Mouse (Mus musculus): Measurements from ENCODE around the gene Scrt2. TPM values are rescaled to one million over a fixed set of nuclear protein-coding genes. Genes with fewer than 3 reads are reported as not detected.

Gene Scrt2
- polyA plus RNA-seq, 1 experiment from 2014 or later = 30.2 TPM

DNA sequence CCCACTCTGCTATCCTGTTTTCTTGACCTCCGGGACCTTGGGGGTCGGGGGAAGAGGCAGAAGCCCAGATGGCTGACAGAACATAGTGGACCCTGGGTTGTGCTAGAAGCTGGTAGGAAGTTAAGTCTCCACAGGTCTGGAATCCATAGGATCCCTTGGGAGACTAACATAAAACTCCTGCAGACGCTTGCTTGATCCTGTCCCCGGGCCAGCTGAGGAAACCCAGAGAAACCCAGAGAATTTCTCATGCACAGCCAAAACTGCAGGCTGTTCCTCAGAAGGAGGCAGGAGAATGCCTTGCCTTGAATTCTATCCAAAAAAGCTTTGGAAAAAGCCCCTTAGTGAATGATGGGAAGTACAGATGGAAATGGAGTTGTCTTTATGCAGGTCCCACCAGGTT is 2.1 kb downstream of the Scrt2 start:
- Histone ChIP-seq H3K9ac (peak overlapping the region; percentile 99), H3K4me3 (peak overlapping the region; percentile 94), H3K36me3 (peaks cover 25% of the 10 kb centered on the region), H3K9me3 (no peaks in the 10 kb centered on the region), H3K27ac (replicated peaks) (peak overlapping the region; percentile 99), H3K27me3 (no peaks in the 10 kb centered on the region), H3K4me1 (replicated peaks) (peaks cover 84% of the 10 kb centered on the region), H3K4me2 (peak overlapping the region; percentile 95)
- no peak for ATAC-seq (ENCODE audit: low read depth)
- 38% methylated on average over 4 of the region's 4 CpGs for WGBS

DNA sequence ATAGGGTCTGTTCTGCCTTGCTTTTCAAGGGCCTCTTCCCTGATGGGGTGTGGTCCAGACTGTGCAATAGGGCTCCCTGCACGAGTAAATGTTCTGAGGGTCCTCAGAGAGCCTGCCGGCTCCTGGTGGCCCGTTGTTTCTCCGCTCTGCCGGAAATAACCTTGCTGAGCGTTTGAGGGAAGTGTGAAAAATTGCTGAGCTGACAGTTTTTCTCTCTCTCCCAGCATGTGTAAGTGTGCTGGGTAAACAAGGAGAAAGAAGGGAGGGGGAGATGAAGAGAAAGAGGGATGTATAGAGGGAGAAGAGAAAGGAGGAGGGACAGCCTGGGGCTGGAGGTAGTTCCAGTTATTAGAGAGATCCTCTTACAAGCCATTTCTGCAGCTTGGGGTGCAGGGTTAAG is 3.0 kb downstream of the Scrt2 start:
- WGBS = 11% methylated on average over 6 of the region's 6 CpGs

DNA sequence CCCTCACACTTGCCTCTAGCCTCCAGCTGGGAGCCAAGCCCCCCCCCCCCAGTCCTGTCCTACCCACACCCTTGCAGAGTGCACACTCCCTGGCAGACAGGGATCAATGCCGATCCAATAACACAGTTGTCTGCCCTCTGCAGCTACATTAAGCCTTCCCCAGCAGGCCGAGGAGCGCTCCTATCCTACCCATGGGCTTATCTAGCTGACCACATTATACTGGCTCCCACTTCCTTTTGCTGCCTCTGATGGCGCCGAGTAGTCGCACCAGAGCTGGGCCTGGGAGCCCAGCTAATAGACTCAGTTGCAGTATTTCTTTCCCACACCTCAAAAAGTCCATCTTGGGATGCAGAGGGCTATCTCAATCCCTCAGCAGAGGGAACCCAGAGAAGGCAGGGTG is 4.1 kb downstream of the Scrt2 start:
- H3K36me3 ChIP-seq = peaks cover 45% of the 10 kb centered on the region
- peak overlapping the region; percentile 99 for H3K9ac ChIP-seq
- H3K4me1 ChIP-seq (replicated peaks) = peaks cover 81% of the 10 kb centered on the region
- H3K27ac ChIP-seq (replicated peaks) = peak overlapping the region; percentile 99
- H3K27me3 ChIP-seq = no peaks in the 10 kb centered on the region
- ATAC-seq (ENCODE audit: low read depth) = no peak
- no peaks in the 10 kb centered on the region for H3K9me3 ChIP-seq
- H3K4me2 ChIP-seq = peak overlapping the region; percentile 95
- 74% methylated on average over 6 of the region's 6 CpGs for WGBS
- peak overlapping the region; percentile 94 for H3K4me3 ChIP-seq

More for the DNA sequence above, 3.0 kb downstream of the Scrt2 start:
- peaks cover 81% of the 10 kb centered on the region for H3K4me1 ChIP-seq (replicated peaks)
- peak overlapping the region; percentile 99 for H3K27ac ChIP-seq (replicated peaks)
- no peaks in the 10 kb centered on the region for H3K9me3 ChIP-seq
- ATAC-seq (ENCODE audit: low read depth) = no peak
- H3K27me3 ChIP-seq = no peaks in the 10 kb centered on the region
- peak overlapping the region; percentile 94 for H3K4me3 ChIP-seq
- peak overlapping the region; percentile 99 for H3K9ac ChIP-seq
- H3K4me2 ChIP-seq = peak overlapping the region; percentile 95
- peaks cover 34% of the 10 kb centered on the region for H3K36me3 ChIP-seq

DNA sequence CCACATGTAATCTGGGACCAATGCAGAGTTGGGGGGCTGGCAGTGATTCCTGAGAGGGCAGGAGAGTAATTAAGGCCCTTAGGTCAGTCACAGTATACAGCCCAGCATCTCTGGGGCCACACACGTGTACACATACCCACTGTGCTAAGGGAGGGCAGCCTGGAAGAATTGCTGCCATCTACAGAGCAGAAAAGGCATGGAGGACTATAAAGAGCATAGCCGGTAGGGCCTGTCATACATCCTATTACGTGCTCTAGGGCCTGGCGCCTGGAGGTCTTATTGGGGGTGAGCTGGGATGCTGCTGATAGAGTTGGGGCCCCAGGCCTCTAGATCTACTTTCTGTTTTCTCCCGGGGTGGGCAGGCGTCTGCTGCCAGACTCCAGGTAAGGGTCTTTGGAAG is 5.1 kb downstream of the Scrt2 start:
- H3K36me3 ChIP-seq = peaks cover 50% of the 10 kb centered on the region
- H3K4me3 ChIP-seq = peak overlapping the region; percentile 94
- no peaks in the 10 kb centered on the region for H3K9me3 ChIP-seq
- peak overlapping the region; percentile 71 for H3K27ac ChIP-seq (replicated peaks)
- ATAC-seq (ENCODE audit: low read depth) = no peak
- no peaks in the 10 kb centered on the region for H3K27me3 ChIP-seq
- 56% methylated on average over 6 of the region's 6 CpGs for WGBS
- peak overlapping the region; percentile 66 for H3K9ac ChIP-seq
- H3K4me2 ChIP-seq = peak overlapping the region; percentile 95
- peaks cover 85% of the 10 kb centered on the region for H3K4me1 ChIP-seq (replicated peaks)

DNA sequence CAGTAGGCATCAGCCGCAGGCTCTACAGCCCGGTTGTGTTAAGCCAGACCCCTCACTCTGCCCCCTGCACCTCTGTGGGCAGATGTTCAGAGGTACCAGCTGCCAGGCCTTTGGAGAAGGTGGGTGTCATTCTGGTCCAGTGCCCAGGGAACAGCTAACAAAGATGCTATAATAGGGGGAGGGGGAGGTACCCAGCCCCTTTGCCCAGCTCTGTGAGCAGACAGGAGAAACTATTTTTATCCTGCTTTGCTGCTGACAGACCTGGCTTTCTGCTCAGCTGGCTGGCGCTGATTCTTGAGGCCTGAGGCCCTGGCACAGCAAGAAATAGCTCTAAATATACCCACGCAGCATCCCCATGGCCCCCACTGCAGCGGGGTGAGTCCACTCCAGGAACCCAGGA is 5.8 kb downstream of the Scrt2 start:
- Histone ChIP-seq H3K27ac (replicated peaks) (peak overlapping the region; percentile 71), H3K4me3 (peak overlapping the region; percentile 94), H3K4me2 (peak overlapping the region; percentile 95), H3K9me3 (no peaks in the 10 kb centered on the region), H3K27me3 (no peaks in the 10 kb centered on the region), H3K9ac (peak overlapping the region; percentile 66), H3K36me3 (peaks cover 55% of the 10 kb centered on the region), H3K4me1 (replicated peaks) (peaks cover 87% of the 10 kb centered on the region)
- WGBS = 73% methylated on average over 5 of the region's 5 CpGs
- ATAC-seq (ENCODE audit: low read depth) = no peak

DNA sequence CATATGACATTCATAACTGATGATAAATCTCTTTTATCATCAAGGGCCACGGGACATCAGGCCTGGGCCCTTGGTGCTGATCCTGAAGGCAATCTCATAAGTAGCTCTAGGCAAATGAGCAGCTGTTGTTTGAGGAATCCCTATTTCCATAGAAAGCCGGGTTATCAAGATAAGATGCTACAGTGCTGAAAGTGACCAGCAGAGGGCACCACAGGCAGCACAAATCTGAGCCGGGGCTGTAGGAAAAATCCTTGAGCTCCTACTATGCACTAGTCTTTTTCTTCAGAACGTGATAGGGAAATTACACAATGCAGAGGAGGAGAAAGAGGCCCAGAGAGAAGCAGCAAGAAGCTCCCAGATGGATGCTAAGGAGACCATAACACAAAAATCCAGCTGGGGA is 7.7 kb downstream of the Scrt2 start:
- H3K27ac ChIP-seq (replicated peaks) = no peak overlapping the region
- peaks cover 19% of the 10 kb centered on the region for H3K27me3 ChIP-seq
- H3K4me1 ChIP-seq (replicated peaks) = peaks cover 94% of the 10 kb centered on the region
- WGBS = 8% methylated on average over 4 of the region's 4 CpGs
- no peak overlapping the region for H3K4me3 ChIP-seq
- ATAC-seq (ENCODE audit: low read depth) = no peak
- peak overlapping the region; percentile 2 for H3K4me2 ChIP-seq
- H3K9me3 ChIP-seq = no peaks in the 10 kb centered on the region
- peaks cover 63% of the 10 kb centered on the region for H3K36me3 ChIP-seq
- H3K9ac ChIP-seq = no peak overlapping the region

DNA sequence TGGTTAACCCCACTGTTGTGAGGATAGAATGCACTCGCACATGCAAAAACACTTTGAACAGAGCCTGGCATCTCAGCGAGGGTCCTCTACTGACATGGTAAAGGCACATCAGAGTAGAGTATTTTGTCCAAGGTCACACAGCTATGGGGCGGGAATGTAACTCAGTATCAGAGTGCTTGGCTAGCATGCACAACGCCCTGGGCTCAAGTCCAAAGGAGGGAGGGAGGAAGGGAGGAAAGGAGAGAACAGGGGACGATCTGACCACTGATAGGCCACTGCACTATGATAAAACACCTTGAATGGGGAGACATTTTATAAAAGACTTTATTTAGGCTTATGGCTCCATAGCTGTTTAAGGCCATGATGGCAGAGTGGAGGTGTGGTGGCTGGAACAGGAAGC is 8.3 kb downstream of the Scrt2 start:
- ATAC-seq (ENCODE audit: low read depth) = no peak
- H3K27ac ChIP-seq (replicated peaks) = peak overlapping the region; percentile 61; the same call in 1 of the 2 replicates
- peaks cover 68% of the 10 kb centered on the region for H3K36me3 ChIP-seq
- no peaks in the 10 kb centered on the region for H3K9me3 ChIP-seq
- peaks cover 24% of the 10 kb centered on the region for H3K27me3 ChIP-seq
- no peak overlapping the region for H3K9ac ChIP-seq
- H3K4me1 ChIP-seq (replicated peaks) = peaks cover 94% of the 10 kb centered on the region
- peak overlapping the region; percentile 2; the same call in 1 of the 2 replicates for H3K4me2 ChIP-seq
- H3K4me3 ChIP-seq = no peak overlapping the region
- 81% methylated on average over 5 of the region's 5 CpGs for WGBS

DNA sequence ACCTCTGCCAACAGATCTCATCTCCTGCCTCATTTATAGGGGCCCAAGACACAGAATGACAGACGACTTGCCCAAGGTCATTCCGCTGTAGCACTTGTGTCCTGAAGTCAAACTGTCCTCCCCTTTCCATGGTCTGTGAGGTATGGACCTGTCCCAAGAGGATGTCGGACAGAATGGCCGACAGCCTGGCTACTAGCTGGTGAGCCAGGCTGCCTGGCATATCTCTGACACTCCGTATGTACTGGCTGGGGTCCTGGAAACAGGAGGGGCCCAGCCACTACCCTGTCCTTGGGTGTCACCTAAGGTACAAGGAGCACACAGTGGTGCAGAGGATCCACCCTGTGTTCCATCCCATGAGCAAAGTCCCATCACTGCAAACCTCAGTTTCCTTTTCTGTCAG is 9.2 kb downstream of the Scrt2 start:
- H3K9me3 ChIP-seq = no peaks in the 10 kb centered on the region
- H3K36me3 ChIP-seq = peaks cover 67% of the 10 kb centered on the region
- H3K4me1 ChIP-seq (replicated peaks) = peaks cover 93% of the 10 kb centered on the region
- peaks cover 31% of the 10 kb centered on the region for H3K27me3 ChIP-seq
- peak overlapping the region; percentile 7; the same call in 1 of the 2 replicates for H3K4me2 ChIP-seq
- WGBS = 76% methylated on average over 5 of the region's 5 CpGs
- ATAC-seq (ENCODE audit: low read depth) = no peak
- peak overlapping the region; percentile 61 for H3K27ac ChIP-seq (replicated peaks)
- peak overlapping the region; percentile 53; the same call in 1 of the 2 replicates for H3K9ac ChIP-seq
- no peak overlapping the region for H3K4me3 ChIP-seq

DNA sequence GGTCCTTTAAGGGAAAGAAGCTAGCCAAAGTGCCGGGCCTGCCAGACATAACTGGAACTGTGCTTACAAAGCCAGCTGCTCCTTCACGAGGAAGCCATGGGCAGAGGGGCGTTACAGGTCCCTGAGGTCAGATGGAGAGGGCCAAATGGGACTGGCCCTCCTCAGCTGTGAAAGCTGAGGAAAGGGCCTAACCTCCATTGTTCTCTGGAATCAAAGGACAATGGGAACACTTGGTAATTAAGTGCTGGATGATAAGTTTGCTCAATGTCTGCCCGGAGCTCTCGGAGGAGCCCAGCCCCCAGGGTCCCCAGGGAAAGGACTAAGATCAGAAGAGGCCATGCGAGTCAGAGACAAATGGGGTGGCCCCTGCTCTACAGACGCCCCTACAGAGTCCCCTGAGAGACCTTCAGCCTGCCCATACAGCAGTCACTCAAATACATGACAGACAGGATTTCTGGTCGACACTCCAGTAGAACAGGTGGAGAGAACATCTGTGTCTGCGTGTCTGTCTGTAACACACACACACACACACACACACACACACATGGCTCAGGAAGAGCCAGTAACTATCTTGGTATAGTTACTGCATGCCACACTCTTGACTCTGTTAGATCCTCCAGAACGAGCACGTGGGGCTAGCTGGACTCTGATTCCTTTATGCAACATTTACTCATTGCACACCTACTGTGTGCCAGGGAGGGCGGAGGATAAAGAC is 10.2 kb downstream of the Scrt2 start:
- no peak for ATAC-seq (ENCODE audit: low read depth)
- WGBS = 17% methylated on average over 12 of the region's 12 CpGs
- Histone ChIP-seq H3K4me1 (replicated peaks) (peaks cover 93% of the 10 kb centered on the region), H3K9me3 (no peaks in the 10 kb centered on the region), H3K4me2 (peak overlapping the region; percentile 18; the same call in 1 of the 2 replicates), H3K4me3 (no peak overlapping the region), H3K27me3 (peaks cover 33% of the 10 kb centered on the region), H3K36me3 (peaks cover 59% of the 10 kb centered on the region), H3K27ac (replicated peaks) (peak overlapping the region; percentile 61), H3K9ac (peak overlapping the region; percentile 53; the same call in 1 of the 2 replicates)

DNA sequence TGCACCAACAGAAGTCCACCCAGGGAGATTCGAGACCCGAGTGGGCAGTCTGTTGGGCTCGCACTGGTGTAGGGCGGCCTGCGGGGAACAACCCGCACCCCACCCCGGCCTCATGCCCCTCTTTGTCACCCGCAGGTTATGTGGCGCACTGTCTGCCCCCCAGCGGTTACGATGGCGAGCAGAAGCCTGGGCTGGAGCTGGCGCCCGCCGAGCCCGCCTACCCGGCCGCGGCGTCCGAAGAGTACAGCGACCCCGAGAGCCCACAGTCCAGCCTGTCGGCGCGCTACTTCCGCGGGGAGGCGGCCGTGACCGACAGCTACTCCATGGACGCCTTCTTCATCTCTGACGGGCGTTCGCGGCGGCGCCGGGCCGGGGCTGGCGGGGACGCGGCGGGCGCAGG is 11.6 kb downstream of the Scrt2 start:
- H3K4me3 ChIP-seq = peak overlapping the region; percentile 30
- peak overlapping the region; percentile 43 for H3K4me2 ChIP-seq
- peak overlapping the region; percentile 71 for H3K27ac ChIP-seq (replicated peaks)
- H3K27me3 ChIP-seq = peaks cover 33% of the 10 kb centered on the region
- H3K9me3 ChIP-seq = no peaks in the 10 kb centered on the region
- 5% methylated on average over 44 of the region's 45 CpGs for WGBS
- peak overlapping the region; percentile 64 for H3K9ac ChIP-seq
- peaks cover 93% of the 10 kb centered on the region for H3K4me1 ChIP-seq (replicated peaks)
- ATAC-seq (ENCODE audit: low read depth) = no peak
- peaks cover 51% of the 10 kb centered on the region for H3K36me3 ChIP-seq

DNA sequence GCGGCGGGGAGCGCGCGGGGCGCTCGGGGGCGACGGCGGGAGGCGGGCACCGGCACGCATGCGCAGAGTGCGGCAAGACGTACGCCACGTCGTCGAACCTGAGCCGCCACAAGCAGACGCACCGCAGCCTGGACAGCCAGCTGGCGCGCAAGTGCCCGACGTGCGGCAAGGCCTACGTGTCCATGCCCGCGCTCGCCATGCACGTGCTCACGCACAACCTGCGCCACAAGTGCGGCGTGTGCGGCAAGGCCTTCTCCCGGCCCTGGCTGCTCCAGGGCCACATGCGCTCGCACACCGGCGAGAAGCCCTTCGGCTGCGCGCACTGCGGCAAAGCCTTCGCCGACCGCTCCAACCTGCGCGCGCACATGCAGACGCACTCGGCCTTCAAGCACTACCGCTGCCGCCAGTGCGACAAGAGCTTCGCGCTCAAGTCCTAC is 12.0 kb downstream of the Scrt2 start:
- Histone ChIP-seq H3K9ac (peak overlapping the region; percentile 54), H3K36me3 (peaks cover 47% of the 10 kb centered on the region), H3K4me1 (replicated peaks) (peaks cover 89% of the 10 kb centered on the region), H3K27ac (replicated peaks) (peak overlapping the region; percentile 81), H3K4me3 (peak overlapping the region; percentile 30), H3K4me2 (peak overlapping the region; percentile 43), H3K27me3 (peaks cover 33% of the 10 kb centered on the region), H3K9me3 (no peaks in the 10 kb centered on the region)
- WGBS = 5% methylated on average over 52 of the region's 60 CpGs
- no peak for ATAC-seq (ENCODE audit: low read depth)

DNA sequence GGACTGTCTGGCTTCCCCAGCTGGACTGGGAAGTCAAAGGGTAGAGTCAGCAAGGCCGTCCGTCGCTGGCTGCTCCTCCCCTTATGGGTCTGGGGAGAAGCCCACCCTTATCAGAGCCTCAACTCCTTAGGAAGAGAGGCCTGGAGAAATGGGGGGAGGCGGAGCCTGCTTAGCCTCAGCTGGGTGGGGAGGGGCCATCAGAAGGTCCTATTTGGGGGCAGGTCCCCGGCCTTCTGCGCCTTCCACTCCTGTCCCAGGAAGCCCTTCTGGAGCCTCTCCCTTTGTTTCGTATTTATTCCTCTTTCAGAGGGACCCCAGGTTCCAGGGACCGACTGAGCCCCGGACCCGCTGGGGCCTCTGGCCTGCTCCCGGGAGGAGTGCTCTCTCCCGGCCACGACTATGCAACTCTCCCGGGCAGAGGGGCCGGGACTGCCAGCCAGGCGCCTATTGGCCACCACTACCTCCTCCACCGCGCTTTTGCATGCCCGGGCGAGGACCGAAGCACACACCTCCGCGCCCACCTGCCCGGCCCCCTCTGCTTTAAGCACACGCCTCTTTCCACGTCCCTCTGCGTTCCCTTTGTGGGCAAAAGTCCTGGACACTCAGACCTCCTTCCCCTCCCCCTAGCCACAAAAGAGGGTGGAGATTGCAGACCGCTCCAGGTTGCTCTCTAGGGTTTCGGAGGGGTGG is 13.7 kb downstream of the Scrt2 start:
- Histone ChIP-seq H3K27ac (replicated peaks) (peak overlapping the region; percentile 81), H3K9me3 (no peaks in the 10 kb centered on the region), H3K9ac (peak overlapping the region; percentile 54), H3K36me3 (peaks cover 31% of the 10 kb centered on the region), H3K4me1 (replicated peaks) (peaks cover 82% of the 10 kb centered on the region), H3K27me3 (peaks cover 33% of the 10 kb centered on the region), H3K4me2 (peak overlapping the region; percentile 16), H3K4me3 (no peak overlapping the region; the same call in 1 of the 2 replicates)
- ATAC-seq (ENCODE audit: low read depth) = no peak
- WGBS = 5% methylated on average over 29 of the region's 29 CpGs
